Comparison of ENCODE assay signal across 9 mouse cellular contexts in the genomic region with DNA sequence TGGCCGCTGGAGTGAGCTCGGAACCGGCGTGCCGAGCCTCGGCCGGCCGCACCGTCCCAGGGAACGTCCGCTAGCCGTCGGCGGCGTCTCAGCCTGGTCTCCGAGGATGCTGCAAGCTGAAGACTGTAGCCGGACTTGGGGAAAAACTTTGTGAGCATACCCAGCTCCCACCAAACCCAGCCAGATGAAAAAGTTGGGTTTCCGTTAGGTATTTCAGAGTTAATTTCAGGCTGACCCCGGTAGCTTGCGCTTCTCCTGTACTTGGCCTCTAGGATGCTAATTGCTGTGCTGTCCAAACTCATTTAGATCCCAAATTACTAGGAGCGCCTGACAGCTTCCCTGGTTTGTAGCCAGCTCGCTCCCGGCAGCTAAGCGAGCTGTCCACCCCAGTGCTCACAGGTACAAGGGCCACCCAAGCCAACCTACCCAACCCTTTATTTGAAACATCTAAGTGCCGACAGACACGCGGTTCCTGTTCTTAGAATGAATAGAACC. TPM values are rescaled to one million over a fixed set of nuclear protein-coding genes. Genes with fewer than 3 reads are reported as not detected.
DNase-seq lines count a peak whose midpoint lies in the region; ATAC-seq lines count a peak whose summit lies in the region.
"Had no signal": no experiment of that assay in that cellular context is flagged by ENCODE, and none has a peak within 500 bp of the region (broad histone marks: within the 10 kb centered on the region; RNA-seq: fewer than 3 reads in every experiment).

No protein-coding gene starts in this region.

- peak overlapping the region; percentile 79 for H3K9ac ChIP-seq in hindbrain, embryonic 15.5 days
- no peak overlapping the region; the same call in 1 of the 2 replicates for H3K9ac ChIP-seq in liver, embryonic 16.5 days (ENCODE audit: low read depth, low read length)

- peak; percentile 88 for DNase-seq in heart, adult 11 months
- no peak for DNase-seq in heart, postnatal 25 days (ENCODE audit: low spot score)
- peak; percentile 66 for DNase-seq in cerebellum, adult 8-10 months
- peak; percentile 7 for DNase-seq in right cerebral cortex, postnatal 14 days

- intact Hi-C loops in heart, postnatal 25 days (cut with DNase I): loop anchor here (10.0 kb wide), 1 partner anchor 360 kb away; no protein-coding TSS in a partner anchor

- WGBS in hindbrain, embryonic 15.5 days: under 1% methylated on average over 27 of the region's 27 CpGs
- 2% methylated on average over 27 of the region's 27 CpGs for WGBS in liver, embryonic 16.5 days (ENCODE audit: insufficient replicate concordance)

- peak; percentile 1; the same call in 1 of the 2 replicates for ATAC-seq in frontal cortex, adult (ENCODE audit: low TSS enrichment)
- peak; percentile 32; the same call in 1 of the 2 replicates for ATAC-seq in hindbrain, embryonic 15.5 days (ENCODE audit: low FRiP score, low read depth)
- no peak for ATAC-seq in liver, embryonic 16.5 days (ENCODE audit: low read depth)
- ATAC-seq in erythroblast, adult 5-6 weeks (replicated peaks; ENCODE audit: low FRiP score, poor library complexity, severe bottlenecking): no peak

- H3K27ac ChIP-seq in hindbrain, embryonic 15.5 days (replicated peaks): peak overlapping the region; percentile 96
- H3K27ac ChIP-seq in liver, embryonic 16.5 days (ENCODE audit: low read length): no peak overlapping the region

- H3K27me3 ChIP-seq in hindbrain, embryonic 15.5 days: peaks cover 13% of the 10 kb centered on the region
- H3K27me3 ChIP-seq in liver, embryonic 16.5 days (ENCODE audit: control insufficient read depth, insufficient read depth, low read depth, low read length): peaks cover 31% of the 10 kb centered on the region

- H3K9me3 ChIP-seq in hindbrain, embryonic 15.5 days: no peaks in the 10 kb centered on the region
- H3K9me3 ChIP-seq in liver, embryonic 16.5 days (replicated peaks; ENCODE audit: control insufficient read depth, low read length): no peaks in the 10 kb centered on the region

- no peaks in the 10 kb centered on the region for H3K36me3 ChIP-seq in hindbrain, embryonic 15.5 days
- no peaks in the 10 kb centered on the region for H3K36me3 ChIP-seq in liver, embryonic 16.5 days (ENCODE audit: control insufficient read depth, insufficient read depth)

- peaks cover 17% of the 10 kb centered on the region for H3K4me1 ChIP-seq in hindbrain, embryonic 15.5 days (replicated peaks)
- no peaks in the 10 kb centered on the region for H3K4me1 ChIP-seq in liver, embryonic 16.5 days (ENCODE audit: control insufficient read depth, low read depth, low read length)

- peak overlapping the region; percentile 79 for H3K4me2 ChIP-seq in hindbrain, embryonic 15.5 days
- peak overlapping the region; percentile 59 for H3K4me2 ChIP-seq in liver, embryonic 16.5 days (ENCODE audit: low read depth, low read length)

- peak overlapping the region; percentile 74 for H3K4me3 ChIP-seq in hindbrain, embryonic 15.5 days
- H3K4me3 ChIP-seq in liver, embryonic 16.5 days (ENCODE audit: low read depth, low read length): peak overlapping the region; percentile 48; the same call in 1 of the 2 replicates
- H3K4me3 ChIP-seq: erythroblast, embryonic 14.5 days had no signal

RNA-seq across cellular contexts. Expression of a gene that starts 0.8 kb away (rescaled TPM):
- total RNA-seq in heart, postnatal 25 days (2021): 100 to 1,000 TPM in 1 of 2 experiments, 10 to 100 TPM in 1; 97.0 to 105 TPM
- 29.8 and 35.6 TPM in 2 replicates for polyA plus RNA-seq in hindbrain, embryonic 15.5 days (2015; fragmentation: Nextera tagmentation; extraction: Ambion mirVana)
- 0.28 and 0.53 TPM in 2 replicates for polyA plus RNA-seq in liver, embryonic 16.5 days (2015; fragmentation: Nextera tagmentation; extraction: Ambion mirVana)
- total RNA-seq in erythroblast, adult 5-6 weeks (2015; ENCODE audit: low replicate concordance): not detected in 2 replicates
- total RNA-seq in erythroblast, adult 5-6 weeks (2017; ENCODE audit: low replicate concordance): not detected in 2 replicates
- polyA plus RNA-seq: erythroblast, embryonic 14.5 days had no signal

Comparison
In these comparisons a context has a peak if more than half of its experiments do, and no peak if none do; other contexts are left out.
1. ATAC-seq: peak in frontal cortex, adult (single experiment) and hindbrain, embryonic 15.5 days (single experiment); none in liver, embryonic 16.5 days (single experiment) and erythroblast, adult 5-6 weeks (single experiment).
2. RNA of a gene that starts 0.8 kb away (total RNA-seq): 97.0 to 105 TPM in heart, postnatal 25 days; not detected in erythroblast, adult 5-6 weeks; every median in the first group is over 10 times any median in the second.